Mouse (Mus musculus) limb, embryonic 14.5 days (tissue): Measurements from ENCODE around the gene Hint3. TPM values are rescaled to one million over a fixed set of nuclear protein-coding genes. Genes with fewer than 3 reads are reported as not detected.

Source experiments
- ATAC-seq: fragments of 200-750 bp; cut with Nextera tagmentation; 2 replicates; pipeline ENCODE4 v1.8.0; 2017; ENCODE audit warnings: low read depth, moderate number of reproducible peaks, moderate TSS enrichment; ENCODE audit not compliant: low FRiP score
- DNase-seq: peaks from one replicate; pipeline ENCODE4 v3.0.0-alpha.2; 2015; ENCODE audit warnings: low spot score
- H3K27ac ChIP-seq: fragments of 300-500 bp; sonication (generic); replicated peaks from 2 replicates; pipeline ENCODE4 v1.5.1; 2014; ENCODE audit warnings: low read depth, mild to moderate bottlenecking, low read length, moderate library complexity, mixed read lengths
- H3K27me3 ChIP-seq: fragments of 300-500 bp; sonication (generic); 2 replicates; pipeline ENCODE4 v1.6.1; 2014; ENCODE audit warnings: low read length, mixed read lengths; ENCODE audit not compliant: control insufficient read depth, insufficient read depth
- H3K36me3 ChIP-seq: fragments of 300-500 bp; sonication (generic); 2 replicates; pipeline ENCODE4 v1.6.1; 2014; ENCODE audit warnings: mild to moderate bottlenecking, low read length, moderate library complexity, mixed read lengths; ENCODE audit not compliant: control insufficient read depth, insufficient read depth
- H3K4me1 ChIP-seq: fragments of 300-500 bp; sonication (generic); 2 replicates; pipeline ENCODE4 v1.6.1; 2014; ENCODE audit warnings: antibody characterized with exemption, low read length, mixed read lengths; ENCODE audit not compliant: control insufficient read depth, insufficient read depth
- H3K4me2 ChIP-seq: fragments of 300-500 bp; sonication (generic); replicated peaks from 2 replicates; pipeline ENCODE4 v1.6.1; 2014; ENCODE audit warnings: low read depth, mild to moderate bottlenecking, low read length, moderate library complexity; ENCODE audit not compliant: severe bottlenecking
- H3K4me3 ChIP-seq: fragments of 300-500 bp; sonication (generic); replicated peaks from 2 replicates; pipeline ENCODE4 v1.5.1; 2014; ENCODE audit warnings: low read length
- H3K9ac ChIP-seq: fragments of 300-500 bp; sonication (generic); 2 replicates; pipeline ENCODE4 v1.6.1; 2014; ENCODE audit warnings: mild to moderate bottlenecking, low read depth, low read length, moderate library complexity; ENCODE audit not compliant: severe bottlenecking
- H3K9me3 ChIP-seq: fragments of 300-500 bp; sonication (generic); 2 replicates; pipeline ENCODE4 v1.6.1; 2016; ENCODE audit warnings: low read length; ENCODE audit not compliant: control insufficient read depth
- POLR2A ChIP-seq: fragments of 200-500 bp; IDR thresholded peaks from 2 replicates; pipeline ENCODE4 v1.8.0; 2012; ENCODE audit warnings: inconsistent platforms, mild to moderate bottlenecking, moderate library complexity, borderline replicate concordance; ENCODE audit not compliant: insufficient read depth, insufficient read length; ENCODE audit errors: extremely low read depth
- WGBS: fragments of 180-500 bp; shearing (Covaris S2); extraction: QIAGEN DNeasy Blood & Tissue Kit; methylation state at CpG from one replicate; pipeline ENCODE4 v1.1.7; 2014; 5-methylcytosine and 5-hydroxymethylcytosine counted together
- polyA plus RNA-seq, 2 experiments: library from polyadenylated mRNA; depleted of rRNA in 1 of 2; stranded (reverse) in 1 of 2; unstranded in 1 of 2; fragments of >200 nt; fragmentation: Nextera tagmentation in 1 of 2; extraction: Ambion mirVana in 1 of 2; gene quantifications; 2 replicates each; pipeline versions ENCODE4 v1.2.1 to v1.2.3; 2012 to 2014

Hint3 gene
- polyA plus RNA-seq, 2 experiments: 9.5 to 18.5 TPM

DNA sequence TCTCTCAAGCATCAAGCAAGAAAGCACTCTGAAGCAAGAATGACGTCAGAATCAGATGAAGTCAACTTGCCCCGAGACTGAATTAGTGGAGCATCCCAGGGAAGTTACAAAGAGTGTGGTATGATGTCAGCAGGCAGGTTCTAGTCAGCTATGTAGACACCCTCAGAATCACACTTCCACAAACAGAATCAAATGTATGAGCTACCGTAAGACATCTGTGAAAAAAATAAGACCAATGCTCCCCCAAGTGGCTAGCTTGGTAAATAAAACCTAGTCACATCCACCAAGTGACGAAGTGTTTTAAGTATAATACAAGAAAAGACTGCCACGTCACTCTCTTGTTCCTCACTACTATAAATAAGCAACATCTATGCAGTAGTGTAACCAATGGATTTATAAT, 42.4 kb downstream of the Hint3 start:
- Histone ChIP-seq H3K27ac (no peak overlapping the region), H3K9ac (no peak overlapping the region), H3K36me3 (peaks cover 41% of the 10 kb centered on the region), H3K4me2 (no peak overlapping the region), H3K9me3 (no peaks in the 10 kb centered on the region), H3K4me1 (no peaks in the 10 kb centered on the region), H3K27me3 (no peaks in the 10 kb centered on the region), H3K4me3 (no peak overlapping the region)
- WGBS: 66% methylated on average over 5 of the region's 5 CpGs
- DNase-seq (no peak), ATAC-seq (no peak)
- no peak for TF ChIP-seq POLR2A

DNA sequence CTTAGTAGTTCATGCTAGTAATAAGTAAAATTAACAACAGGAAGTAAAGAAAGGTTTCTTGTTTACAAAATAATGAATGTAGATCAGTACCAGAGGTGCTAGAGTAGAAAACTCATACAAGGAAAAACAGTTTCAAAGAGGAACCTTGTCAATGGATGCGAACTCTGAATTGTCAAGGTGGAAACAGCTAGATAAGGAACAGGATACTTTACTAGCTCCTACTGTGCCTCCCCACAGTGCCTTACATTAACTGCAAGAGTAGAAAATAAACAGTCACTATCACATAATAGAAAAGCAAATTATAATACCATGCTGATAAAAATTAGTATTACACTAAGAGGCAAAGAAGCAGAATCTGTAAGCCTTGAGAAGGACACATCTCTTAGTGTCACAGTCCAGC, 43.7 kb downstream of the Hint3 start:
- Histone ChIP-seq H3K27ac (no peak overlapping the region), H3K9ac (no peak overlapping the region), H3K9me3 (no peaks in the 10 kb centered on the region), H3K4me3 (no peak overlapping the region), H3K4me2 (no peak overlapping the region), H3K36me3 (peaks cover 41% of the 10 kb centered on the region), H3K4me1 (no peaks in the 10 kb centered on the region), H3K27me3 (no peaks in the 10 kb centered on the region)
- 61% methylated on average over 1 of the region's 1 CpGs for WGBS
- no peak for TF ChIP-seq POLR2A
- DNase-seq: no peak
- ATAC-seq: no peak

DNA sequence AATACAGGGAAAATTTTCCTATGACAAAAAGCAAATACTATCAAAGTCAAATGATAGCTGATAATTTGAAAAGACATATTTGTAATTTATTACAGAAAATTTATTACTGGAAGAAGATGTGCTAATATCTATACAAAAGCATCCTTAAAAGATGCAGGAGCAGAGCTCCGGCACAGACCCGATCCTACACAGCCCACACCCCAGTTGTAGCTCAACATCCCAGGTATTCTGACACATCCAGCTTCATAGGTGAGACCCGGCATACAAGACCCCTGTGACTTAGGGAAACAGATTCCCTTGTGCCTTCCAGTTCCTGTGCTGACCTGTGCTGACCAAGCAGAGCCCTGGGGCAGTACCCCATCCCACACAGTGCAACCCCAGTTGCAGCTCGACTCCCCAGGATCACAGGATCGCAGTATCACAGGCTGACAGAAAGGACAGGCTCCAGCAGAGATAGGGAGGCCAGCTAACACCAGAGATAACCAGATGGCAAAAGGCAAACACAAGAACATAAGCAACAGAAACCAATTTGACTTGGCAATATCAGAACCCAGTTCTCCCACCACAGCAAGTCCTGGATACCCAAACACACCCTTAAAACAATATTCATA, 51.7 kb downstream of the Hint3 start:
- TF ChIP-seq POLR2A: no peak
- Histone ChIP-seq H3K27me3 (no peaks in the 10 kb centered on the region), H3K4me3 (no peak overlapping the region), H3K36me3 (peaks cover 13% of the 10 kb centered on the region), H3K9ac (no peak overlapping the region), H3K9me3 (no peaks in the 10 kb centered on the region), H3K4me2 (no peak overlapping the region), H3K27ac (no peak overlapping the region), H3K4me1 (no peaks in the 10 kb centered on the region)
- 98% methylated on average over 5 of the region's 5 CpGs for WGBS
- DNase-seq: no peak
- no peak for ATAC-seq

DNA sequence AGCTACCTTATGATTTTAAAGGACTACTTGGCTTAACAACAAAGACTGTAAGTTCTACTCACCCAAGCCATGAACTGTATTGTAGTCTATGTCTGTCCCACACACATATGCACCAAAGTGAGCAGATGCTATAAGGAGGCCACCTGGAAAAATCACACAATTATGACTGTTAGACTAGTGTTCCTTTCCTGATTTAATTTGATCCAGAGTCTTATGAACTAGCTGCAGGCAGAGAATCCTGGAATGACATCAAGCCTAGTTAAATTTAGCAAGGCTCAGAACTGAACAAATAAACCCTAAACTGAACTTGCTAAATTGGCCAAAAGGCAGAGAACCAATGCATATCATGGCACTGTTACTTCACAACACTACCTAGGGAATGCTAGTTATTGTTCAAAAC, 63.1 kb downstream of the Hint3 start:
- H3K4me2 ChIP-seq: no peak overlapping the region
- H3K9ac ChIP-seq: no peak overlapping the region
- no peaks in the 10 kb centered on the region for H3K27me3 ChIP-seq
- H3K27ac ChIP-seq: no peak overlapping the region
- ATAC-seq: no peak
- H3K4me3 ChIP-seq: no peak overlapping the region
- DNase-seq: no peak
- no peaks in the 10 kb centered on the region for H3K4me1 ChIP-seq
- peaks cover 17% of the 10 kb centered on the region for H3K36me3 ChIP-seq
- H3K9me3 ChIP-seq: no peaks in the 10 kb centered on the region
- TF ChIP-seq POLR2A: no peak

DNA sequence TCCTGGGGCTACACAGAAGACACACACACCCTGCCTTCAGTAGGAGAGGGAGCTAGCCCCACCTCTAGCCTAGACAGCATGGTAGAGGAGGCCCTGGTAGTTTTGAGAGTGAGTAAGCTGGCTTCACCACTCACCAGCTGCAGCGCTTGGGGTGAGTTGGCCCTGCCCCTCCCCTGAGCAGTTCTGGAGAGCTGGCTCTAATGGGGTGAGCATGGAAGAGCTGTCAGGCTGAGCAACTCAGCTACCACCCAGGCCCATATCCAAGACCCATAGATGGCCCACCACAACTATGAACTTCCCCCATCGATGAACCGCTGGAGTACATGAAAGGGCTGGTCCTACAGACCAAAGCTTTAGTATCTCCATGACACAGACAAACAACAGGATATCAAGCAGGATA, 64.8 kb downstream of the Hint3 start:
- H3K9ac ChIP-seq: no peak overlapping the region
- no peaks in the 10 kb centered on the region for H3K4me1 ChIP-seq
- TF ChIP-seq POLR2A: no peak
- H3K27me3 ChIP-seq: no peaks in the 10 kb centered on the region
- H3K4me3 ChIP-seq: no peak overlapping the region
- WGBS: 90% methylated on average over 3 of the region's 3 CpGs
- no peak overlapping the region for H3K4me2 ChIP-seq
- ATAC-seq: no peak
- no peak overlapping the region for H3K27ac ChIP-seq
- H3K9me3 ChIP-seq: no peaks in the 10 kb centered on the region
- H3K36me3 ChIP-seq: peaks cover 25% of the 10 kb centered on the region
- no peak for DNase-seq

Other genes with a start within 250 kb of the Hint3 start
- gene Trmt11, start 28.9 kb downstream of the Hint3 start, polyA plus RNA-seq (2012; rRNA removed): 7.1 and 9.9 TPM in 2 replicates
- 24.3 and 24.8 TPM in 2 replicates for gene Trmt11, start 28.9 kb downstream of the Hint3 start, polyA plus RNA-seq (2014; fragmentation: Nextera tagmentation; extraction: Ambion mirVana)
- gene Ncoa7, start 173.7 kb upstream of the Hint3 start, polyA plus RNA-seq (2012; rRNA removed): 8.3 and 9.0 TPM in 2 replicates
- 7.6 and 8.0 TPM in 2 replicates for gene Ncoa7, start 173.7 kb upstream of the Hint3 start, polyA plus RNA-seq (2014; fragmentation: Nextera tagmentation; extraction: Ambion mirVana)
- 6.1 and 9.0 TPM in 2 replicates for gene Hey2, start 213.2 kb upstream of the Hint3 start, polyA plus RNA-seq (2012; rRNA removed)
- 2.6 and 3.1 TPM in 2 replicates for gene Hey2, start 213.2 kb upstream of the Hint3 start, polyA plus RNA-seq (2014; fragmentation: Nextera tagmentation; extraction: Ambion mirVana)